Mouse (Mus musculus) right cerebral cortex, adult 2 months (tissue): Measurements from ENCODE around the gene Akap13.
"Not testable (repeated sequence)": the region's sequence is repeated elsewhere in the genome, so short reads cannot be mapped to it uniquely, and the experiment has no call there.

Source experiments
- DNase-seq, 2 experiments: peaks; one replicate each; pipeline ENCODE4 v3.0.0; 2021 to 2022; ENCODE audit warnings: low spot score in 2 of 2

Akap13 gene

GRCm38 (mm10) chr7:75759992-75760514 lies 304.7 kb downstream of the Akap13 start:
- DNase-seq, result no peak

DNA sequence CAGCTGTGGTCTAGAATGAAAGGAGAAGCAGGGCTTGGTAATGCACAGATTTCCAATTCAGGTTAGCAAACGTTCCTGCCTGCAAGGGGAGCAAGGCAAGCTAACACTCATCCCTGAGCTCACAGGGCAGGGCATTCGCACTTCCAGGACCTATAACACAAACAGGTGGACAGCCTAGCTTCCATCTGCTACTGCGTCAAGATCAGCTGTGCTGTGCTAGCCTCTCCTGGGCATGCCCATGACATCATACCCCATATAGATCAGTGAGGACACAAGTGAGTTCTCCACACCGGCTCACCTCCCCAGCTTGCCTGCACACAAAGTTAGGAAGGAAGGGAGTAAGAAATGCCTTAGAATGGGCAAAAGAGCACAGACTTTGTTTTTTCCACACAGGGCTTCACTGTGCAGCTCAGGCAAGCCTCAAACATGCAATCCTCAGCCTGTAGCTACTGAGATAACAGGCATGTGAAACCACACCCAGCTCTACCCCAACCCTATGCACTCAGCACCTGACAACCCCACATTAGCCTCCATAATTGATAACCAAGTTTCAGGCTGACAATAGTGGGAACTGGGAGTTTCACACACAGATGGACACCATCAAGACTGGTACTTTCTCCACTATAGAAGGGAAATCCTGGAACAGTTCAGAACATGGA lies 305.5 kb downstream of the Akap13 start:
- not testable (repeated sequence) for DNase-seq

- not testable (repeated sequence) for DNase-seq
Observed at GRCm38 (mm10) chr7:75762225-75762624, 306.9 kb downstream of the Akap13 start.

DNA sequence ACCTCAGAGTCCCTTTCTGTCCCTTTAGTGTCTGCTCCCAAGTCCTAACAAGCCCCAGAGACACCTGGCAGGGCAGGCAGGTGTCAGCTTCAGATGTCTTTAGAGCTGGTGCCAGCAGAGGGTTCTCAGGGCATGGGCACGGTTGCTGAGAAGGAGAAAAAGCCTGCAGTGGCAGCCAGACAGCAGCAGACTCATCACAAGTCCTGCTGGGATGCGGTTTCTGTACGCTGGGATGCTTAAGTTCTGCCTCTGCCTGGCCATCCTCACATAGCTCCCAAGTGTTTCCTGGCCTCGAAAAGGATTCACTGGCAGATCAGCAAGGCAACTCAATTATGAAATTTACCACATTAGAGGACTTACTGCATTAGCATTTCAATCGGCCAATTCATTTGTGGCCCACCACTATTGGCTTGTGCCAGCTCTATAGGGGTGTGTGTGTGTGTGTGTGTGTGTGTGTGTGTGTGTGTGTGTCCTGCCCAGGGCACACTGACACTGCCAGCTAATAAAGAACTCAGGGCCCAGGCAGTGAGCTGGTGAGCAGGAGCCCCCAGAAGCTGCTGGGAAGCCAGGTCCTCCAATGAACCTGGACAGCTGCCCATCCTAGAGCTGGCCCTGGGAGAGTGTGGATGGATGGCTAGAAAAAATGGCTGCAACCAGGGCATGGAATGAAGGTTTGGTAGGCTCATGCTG lies 311.9 kb downstream of the Akap13 start:
- not testable (repeated sequence) for DNase-seq

DNA sequence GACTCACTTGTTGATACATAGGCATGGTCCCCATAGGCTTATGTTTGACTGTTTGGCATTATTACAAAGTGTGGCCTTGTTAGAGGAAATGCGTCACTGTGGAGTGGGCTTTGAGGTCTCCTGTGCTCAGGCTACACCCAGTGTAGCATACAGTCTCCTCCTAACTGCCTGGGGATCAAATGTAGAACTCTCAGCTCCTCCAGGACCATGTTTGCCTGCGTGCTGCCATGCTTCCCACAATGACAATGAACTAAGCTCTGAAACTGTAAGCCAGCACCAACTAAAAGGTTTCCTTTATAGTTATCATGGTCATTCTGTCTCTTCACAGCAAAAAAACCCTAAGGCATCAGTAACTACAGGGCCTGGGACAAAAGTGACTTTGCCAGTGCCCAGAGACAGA lies 312.8 kb downstream of the Akap13 start:
- DNase-seq, result no peak

DNA sequence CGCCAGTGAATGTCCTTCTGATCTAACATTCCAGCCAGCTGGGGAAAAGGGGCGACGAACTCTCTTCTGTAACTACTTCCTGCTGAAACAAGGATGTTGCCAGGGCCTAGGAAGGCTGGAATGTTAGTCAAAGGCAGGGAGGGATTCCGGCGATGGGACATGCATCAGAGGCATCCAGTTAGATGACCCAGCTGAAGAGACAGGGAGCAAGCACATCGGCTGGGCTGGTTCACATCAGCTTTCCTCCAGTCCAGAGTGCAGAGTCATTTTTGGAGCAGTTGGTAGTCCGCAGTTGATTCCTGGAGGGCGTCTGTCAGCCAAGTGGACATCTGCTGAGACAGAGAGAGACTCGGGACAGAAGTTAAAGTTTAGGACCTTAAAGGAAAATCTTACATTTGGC lies 314.6 kb downstream of the Akap13 start:
- DNase-seq, result no peak

GRCm38 (mm10) chr7:75774095-75775078 lies 319.1 kb downstream of the Akap13 start:
- not testable (repeated sequence) for DNase-seq

- DNase-seq, result no peak
Observed at GRCm38 (mm10) chr7:75778053-75778452, 322.7 kb downstream of the Akap13 start.

GRCm38 (mm10) chr7:75780812-75781211 lies 325.5 kb downstream of the Akap13 start:
- DNase-seq, result no peak

GRCm38 (mm10) chr7:75781298-75781947 lies 326.1 kb downstream of the Akap13 start:
- DNase-seq, result no peak

GRCm38 (mm10) chr7:75781948-75782722 lies 326.8 kb downstream of the Akap13 start:
- DNase-seq, result peak; percentile 82 to 83

DNA sequence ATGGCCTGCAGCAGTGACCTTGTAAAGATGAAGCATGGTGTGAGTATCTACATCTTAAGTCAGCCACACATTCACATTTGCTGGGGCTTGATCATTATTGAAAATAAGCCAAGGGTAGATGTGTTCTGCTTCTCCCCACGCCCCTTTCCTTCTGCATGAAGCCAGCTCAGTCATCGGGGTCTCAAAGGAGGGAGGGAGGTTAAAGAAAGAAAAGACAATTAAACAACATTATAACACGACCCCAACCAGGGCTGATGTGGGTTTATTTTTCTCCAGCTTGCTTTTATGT lies 327.3 kb downstream of the Akap13 start:
- DNase-seq, result no peak

- DNase-seq, result no peak
Observed at GRCm38 (mm10) chr7:75785388-75786328, 330.3 kb downstream of the Akap13 start.

DNA sequence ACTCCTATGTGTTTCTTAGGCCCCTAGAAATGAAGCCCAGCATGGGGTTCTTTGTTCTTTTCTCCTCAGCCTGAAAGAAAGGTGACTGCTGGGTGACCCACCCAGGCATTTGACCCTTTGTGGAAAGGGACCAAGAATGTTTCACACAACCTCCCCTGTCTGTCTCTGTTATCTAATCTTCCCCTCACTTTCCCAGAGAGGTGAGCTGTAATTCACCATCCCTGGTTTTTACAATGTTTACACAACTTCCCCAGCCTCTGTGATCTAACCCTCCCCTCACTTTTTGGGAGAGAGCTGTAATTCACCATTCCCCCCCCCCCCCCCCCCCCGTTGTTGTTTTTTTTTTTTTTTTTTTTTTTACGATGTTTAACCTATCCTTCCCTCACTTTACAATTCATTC lies 331.5 kb downstream of the Akap13 start:
- no peak for DNase-seq

- no peak for DNase-seq
Observed at GRCm38 (mm10) chr7:75787371-75787770, 332.0 kb downstream of the Akap13 start.

- not testable (repeated sequence) for DNase-seq
Observed at GRCm38 (mm10) chr7:75788069-75788800, 332.9 kb downstream of the Akap13 start.

GRCm38 (mm10) chr7:75788801-75789135 lies 333.4 kb downstream of the Akap13 start:
- not testable (repeated sequence) for DNase-seq

GRCm38 (mm10) chr7:75789746-75790145 lies 334.4 kb downstream of the Akap13 start:
- no peak for DNase-seq
